Mouse (Mus musculus): ENCODE measurements around the gene Sgms1. TPM values are rescaled to one million over a fixed set of nuclear protein-coding genes. Genes with fewer than 3 reads are reported as not detected.

Gene Sgms1
- polyA plus RNA-seq, 1 experiment, result 8.5 TPM

GRCm38 (mm10) chr19:32242153-32242552 lies 147.4 kb downstream of the Sgms1 start:
- Histone ChIP-seq H3K27me3 (ENCODE audit: control insufficient read depth, insufficient read depth, insufficient read length) (no peaks in the 10 kb centered on the region), H3ac (ENCODE audit: control insufficient read depth, insufficient read length) (no peak overlapping the region), H3K79me2 (ENCODE audit: control insufficient read depth, insufficient read depth) (no peaks in the 10 kb centered on the region), H3K4me3 (no peak overlapping the region), H3K4me2 (ENCODE audit: low read depth) (no peak overlapping the region), H3K36me3 (ENCODE audit: control insufficient read depth, insufficient read depth) (no peaks in the 10 kb centered on the region)
- TF ChIP-seq MAX (IDR thresholded peaks at IDR 0.05; ENCODE audit: low read depth) (no peak), E2F4 (IDR thresholded peaks at IDR 0.05; ENCODE audit: insufficient read depth) (no peak), TCF12 (IDR thresholded peaks at IDR 0.05; ENCODE audit: insufficient read depth, poor library complexity, severe bottlenecking) (peak; percentile 84), SRF (IDR thresholded peaks at IDR 0.05; ENCODE audit: control insufficient read depth, insufficient read length, low read depth) (no peak), MYOD1 (IDR thresholded peaks at IDR 0.05; ENCODE audit: control insufficient read depth in 1 of 3, insufficient read length in 2 of 3, low read depth in 2 of 3) (peak in 2 of 3 experiments; percentile 93 to 99), MYOG (IDR thresholded peaks at IDR 0.05; ENCODE audit: control insufficient read depth in 1 of 3, insufficient read depth in 1 of 3, insufficient read length in 2 of 3, low read depth in 2 of 3) (peak; percentile 80 to 98 (median 88)), TCF3 (IDR thresholded peaks at IDR 0.05; ENCODE audit: insufficient read length, low read depth) (peak; percentile 86)

DNA sequence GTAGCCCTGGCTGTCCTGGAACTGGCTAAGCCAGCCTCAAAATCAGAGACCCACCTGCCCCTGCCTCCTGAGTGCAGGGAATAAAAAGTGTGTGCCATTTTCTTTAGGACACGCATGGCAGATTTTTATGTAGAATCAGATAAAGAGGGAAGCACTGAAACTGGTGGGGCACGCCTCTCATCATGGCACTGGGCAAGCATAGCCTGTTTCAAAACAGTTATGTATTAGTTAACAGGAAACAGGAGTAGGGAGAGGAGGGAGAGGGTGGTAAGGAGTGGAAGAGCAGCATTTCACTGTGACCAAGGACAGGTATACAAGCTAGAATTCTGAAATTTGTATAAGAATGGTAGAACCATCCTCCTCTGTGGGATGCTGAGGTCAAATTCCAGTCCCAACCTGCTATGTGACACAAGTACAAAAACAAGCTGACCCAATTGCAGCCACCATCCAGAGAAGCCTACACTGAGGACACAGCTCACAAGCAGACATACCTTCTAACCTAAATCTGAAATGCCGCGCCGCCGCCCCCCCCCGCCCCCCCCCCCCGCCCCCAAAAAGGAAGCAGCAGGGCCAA lies 149.0 kb downstream of the Sgms1 start:
- Histone ChIP-seq H3K79me2 (ENCODE audit: control insufficient read depth, insufficient read depth) (no peaks in the 10 kb centered on the region), H3K27me3 (ENCODE audit: control insufficient read depth, insufficient read depth, insufficient read length) (no peaks in the 10 kb centered on the region), H3K36me3 (ENCODE audit: control insufficient read depth, insufficient read depth) (no peaks in the 10 kb centered on the region), H3K4me2 (ENCODE audit: low read depth) (no peak overlapping the region), H3K4me3 (no peak overlapping the region), H3ac (ENCODE audit: control insufficient read depth, insufficient read length) (no peak overlapping the region)
- TF ChIP-seq SRF (IDR thresholded peaks at IDR 0.05; ENCODE audit: control insufficient read depth, insufficient read length, low read depth) (no peak), TCF3 (IDR thresholded peaks at IDR 0.05; ENCODE audit: insufficient read length, low read depth) (no peak), MYOD1 (IDR thresholded peaks at IDR 0.05; ENCODE audit: control insufficient read depth in 1 of 3, insufficient read length in 2 of 3, low read depth in 2 of 3) (no peak), CEBPB (IDR thresholded peaks at IDR 0.05; ENCODE audit: insufficient read depth, poor library complexity, severe bottlenecking) (no peak), MYOG (IDR thresholded peaks at IDR 0.05; ENCODE audit: control insufficient read depth in 1 of 3, insufficient read depth in 1 of 3, insufficient read length in 2 of 3, low read depth in 2 of 3) (no peak), E2F4 (IDR thresholded peaks at IDR 0.05; ENCODE audit: insufficient read depth) (no peak), POLR2AphosphoS2 (IDR thresholded peaks at IDR 0.05; ENCODE audit: insufficient read length, low read depth) (no peak), MAX (IDR thresholded peaks at IDR 0.05; ENCODE audit: low read depth) (no peak), REST (IDR thresholded peaks at IDR 0.05; ENCODE audit: insufficient read depth, insufficient read length) (no peak), POLR2A (IDR thresholded peaks at IDR 0.05; ENCODE audit: insufficient read length, low read depth) (no peak), USF1 (IDR thresholded peaks at IDR 0.05; ENCODE audit: low read depth) (no peak), TCF12 (IDR thresholded peaks at IDR 0.05; ENCODE audit: insufficient read depth, poor library complexity, severe bottlenecking) (no peak)

GRCm38 (mm10) chr19:32239925-32240324 lies 149.6 kb downstream of the Sgms1 start:
- Histone ChIP-seq H3K27me3 (ENCODE audit: control insufficient read depth, insufficient read depth, insufficient read length) (no peaks in the 10 kb centered on the region), H3K79me2 (ENCODE audit: control insufficient read depth, insufficient read depth) (no peaks in the 10 kb centered on the region)

GRCm38 (mm10) chr19:32239459-32239792 lies 150.1 kb downstream of the Sgms1 start:
- no peak overlapping the region for H3K4me2 ChIP-seq (ENCODE audit: low read depth)
- no peaks in the 10 kb centered on the region for H3K27me3 ChIP-seq (ENCODE audit: control insufficient read depth, insufficient read depth, insufficient read length)
- H3ac ChIP-seq (ENCODE audit: control insufficient read depth, insufficient read length), result no peak overlapping the region
- H3K4me3 ChIP-seq, result no peak overlapping the region
- TF ChIP-seq TCF3 (IDR thresholded peaks at IDR 0.05; ENCODE audit: insufficient read length, low read depth) (no peak), USF1 (IDR thresholded peaks at IDR 0.05; ENCODE audit: low read depth) (no peak)
- no peaks in the 10 kb centered on the region for H3K79me2 ChIP-seq (ENCODE audit: control insufficient read depth, insufficient read depth)
- H3K36me3 ChIP-seq (ENCODE audit: control insufficient read depth, insufficient read depth), result no peaks in the 10 kb centered on the region

More at GRCm38 (mm10) chr19:32239925-32240324, 149.6 kb downstream of the Sgms1 start:
- H3K4me2 ChIP-seq (ENCODE audit: low read depth), result no peak overlapping the region
- H3K36me3 ChIP-seq (ENCODE audit: control insufficient read depth, insufficient read depth), result no peaks in the 10 kb centered on the region
- TF ChIP-seq USF1 (IDR thresholded peaks at IDR 0.05; ENCODE audit: low read depth) (no peak), E2F4 (IDR thresholded peaks at IDR 0.05; ENCODE audit: insufficient read depth) (no peak), TCF12 (IDR thresholded peaks at IDR 0.05; ENCODE audit: insufficient read depth, poor library complexity, severe bottlenecking) (no peak), TCF3 (IDR thresholded peaks at IDR 0.05; ENCODE audit: insufficient read length, low read depth) (no peak), MYOD1 (IDR thresholded peaks at IDR 0.05; ENCODE audit: control insufficient read depth in 1 of 3, insufficient read length in 2 of 3, low read depth in 2 of 3) (no peak), REST (IDR thresholded peaks at IDR 0.05; ENCODE audit: insufficient read depth, insufficient read length) (no peak), CEBPB (IDR thresholded peaks at IDR 0.05; ENCODE audit: insufficient read depth, poor library complexity, severe bottlenecking) (no peak), MAX (IDR thresholded peaks at IDR 0.05; ENCODE audit: low read depth) (no peak), SRF (IDR thresholded peaks at IDR 0.05; ENCODE audit: control insufficient read depth, insufficient read length, low read depth) (no peak), POLR2AphosphoS2 (IDR thresholded peaks at IDR 0.05; ENCODE audit: insufficient read length, low read depth) (no peak), POLR2A (IDR thresholded peaks at IDR 0.05; ENCODE audit: insufficient read length, low read depth) (no peak), MYOG (IDR thresholded peaks at IDR 0.05; ENCODE audit: control insufficient read depth in 1 of 3, insufficient read depth in 1 of 3, insufficient read length in 2 of 3, low read depth in 2 of 3) (no peak)
- no peak overlapping the region for H3ac ChIP-seq (ENCODE audit: control insufficient read depth, insufficient read length)
- H3K4me3 ChIP-seq, result no peak overlapping the region

DNA sequence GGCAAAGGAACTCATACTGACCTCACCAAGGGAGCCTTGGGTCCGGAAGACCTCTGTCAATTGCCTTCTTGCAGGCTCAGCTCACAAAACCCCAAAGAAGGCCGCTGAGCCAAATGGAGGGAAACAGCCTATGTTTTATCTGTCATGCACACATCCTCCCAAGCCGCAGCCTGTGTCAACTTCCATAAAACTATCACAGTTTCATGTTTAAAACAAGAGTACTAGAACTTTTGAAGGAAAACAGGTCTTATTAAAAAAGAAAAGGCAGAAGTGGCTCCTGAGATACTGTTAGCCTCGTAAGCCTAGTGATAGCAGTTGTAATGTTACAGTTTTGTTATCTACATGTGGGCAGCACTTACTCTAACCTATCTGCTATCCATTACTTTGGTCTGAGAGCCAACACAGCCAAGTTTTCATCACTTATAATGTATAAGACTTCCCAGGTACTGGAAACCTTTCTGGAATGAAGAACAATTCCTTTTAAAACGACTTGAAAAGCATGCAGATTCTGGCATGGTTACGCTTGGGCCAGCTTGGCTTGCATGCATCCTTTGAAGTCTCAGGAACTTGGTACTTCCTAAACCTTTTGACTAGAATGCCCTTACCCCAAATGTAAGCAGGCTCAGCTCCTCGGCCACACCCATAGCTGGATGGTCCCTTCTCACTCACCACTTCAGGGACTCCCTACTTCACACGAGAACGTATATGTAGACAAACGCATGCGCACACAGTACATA lies 150.6 kb downstream of the Sgms1 start:
- no peaks in the 10 kb centered on the region for H3K36me3 ChIP-seq (ENCODE audit: control insufficient read depth, insufficient read depth)
- H3K79me2 ChIP-seq (ENCODE audit: control insufficient read depth, insufficient read depth), result no peaks in the 10 kb centered on the region
- H3K4me2 ChIP-seq (ENCODE audit: low read depth), result no peak overlapping the region
- no peak overlapping the region for H3ac ChIP-seq (ENCODE audit: control insufficient read depth, insufficient read length)
- H3K27me3 ChIP-seq (ENCODE audit: control insufficient read depth, insufficient read depth, insufficient read length), result no peaks in the 10 kb centered on the region
- no peak for TF ChIP-seq USF1 (IDR thresholded peaks at IDR 0.05; ENCODE audit: low read depth)
- TF ChIP-seq POLR2AphosphoS2 (IDR thresholded peaks at IDR 0.05; ENCODE audit: insufficient read length, low read depth), result no peak
- TF ChIP-seq POLR2A (IDR thresholded peaks at IDR 0.05; ENCODE audit: insufficient read length, low read depth), result no peak
- no peak for TF ChIP-seq REST (IDR thresholded peaks at IDR 0.05; ENCODE audit: insufficient read depth, insufficient read length)
- TF ChIP-seq TCF12 (IDR thresholded peaks at IDR 0.05; ENCODE audit: insufficient read depth, poor library complexity, severe bottlenecking), result no peak
- TF ChIP-seq E2F4 (IDR thresholded peaks at IDR 0.05; ENCODE audit: insufficient read depth), result no peak
- TF ChIP-seq MAX (IDR thresholded peaks at IDR 0.05; ENCODE audit: low read depth), result no peak
- TF ChIP-seq TCF3 (IDR thresholded peaks at IDR 0.05; ENCODE audit: insufficient read length, low read depth), result no peak
- no peak for TF ChIP-seq MYOG (IDR thresholded peaks at IDR 0.05; ENCODE audit: control insufficient read depth in 1 of 3, insufficient read depth in 1 of 3, insufficient read length in 2 of 3, low read depth in 2 of 3)
- no peak for TF ChIP-seq SRF (IDR thresholded peaks at IDR 0.05; ENCODE audit: control insufficient read depth, insufficient read length, low read depth)
- TF ChIP-seq MYOD1 (IDR thresholded peaks at IDR 0.05; ENCODE audit: control insufficient read depth in 1 of 3, insufficient read length in 2 of 3, low read depth in 2 of 3), result no peak
- TF ChIP-seq CEBPB (IDR thresholded peaks at IDR 0.05; ENCODE audit: insufficient read depth, poor library complexity, severe bottlenecking), result no peak
- H3K4me3 ChIP-seq, result no peak overlapping the region

All from myocyte (in vitro differentiated cells).